Mouse (Mus musculus) induced T-regulatory cell, adult 2 months (primary cell): Measurements from ENCODE around the gene Fkbp11.

ENCODE experiments used
- DNase-seq: peaks from one replicate; pipeline ENCODE4 v3.0.0-alpha.2; 2012; ENCODE audit warnings: low read depth

Fkbp11 gene

DNA sequence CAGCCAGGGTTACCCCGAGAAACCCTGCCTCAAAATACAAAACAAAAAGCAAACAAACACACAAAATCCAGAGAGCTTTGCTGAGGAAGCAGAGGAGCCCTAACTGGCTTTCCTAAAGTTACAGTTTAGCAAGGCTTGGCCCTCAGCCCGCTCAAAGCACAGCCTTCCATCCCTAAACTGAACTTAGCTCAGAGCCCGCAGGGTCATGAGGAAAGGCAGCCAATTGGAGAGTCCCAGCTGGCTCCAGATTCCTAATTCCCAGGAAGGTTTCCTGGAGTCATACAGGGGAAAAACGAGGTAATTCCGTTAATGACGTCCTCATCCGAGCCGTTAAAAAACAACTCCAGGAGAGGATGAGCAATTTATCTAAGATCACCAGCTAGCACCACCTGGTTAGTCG, 32.3 kb downstream of the Fkbp11 start:
- DNase-seq, result no peak

DNA sequence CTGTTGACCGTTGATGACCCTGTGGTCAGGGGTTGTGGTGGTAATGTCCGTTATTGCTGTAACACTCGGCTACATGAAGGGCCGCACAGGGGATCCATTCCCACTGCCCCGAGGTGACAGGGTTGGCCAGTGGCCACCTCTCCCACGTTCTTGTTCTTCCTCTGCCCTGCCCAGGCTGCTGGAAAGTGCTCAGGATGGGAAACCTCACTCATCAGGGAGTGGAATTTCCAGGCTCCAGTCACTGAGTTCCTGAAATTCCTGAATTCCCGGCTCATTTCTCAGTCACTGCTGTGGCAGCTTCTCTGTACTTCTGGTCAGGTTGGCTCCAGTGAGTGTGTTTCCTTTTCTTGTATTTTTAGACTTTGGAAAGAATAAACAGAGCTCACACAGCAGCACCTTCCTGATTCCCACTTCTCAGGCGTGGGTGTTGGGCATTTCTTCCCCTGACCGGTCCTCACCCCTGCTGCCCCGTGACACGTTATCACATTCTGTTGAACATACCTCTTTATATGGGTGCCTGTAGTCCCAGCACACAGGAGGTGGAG, 35.8 kb downstream of the Fkbp11 start:
- no peak for DNase-seq

DNA sequence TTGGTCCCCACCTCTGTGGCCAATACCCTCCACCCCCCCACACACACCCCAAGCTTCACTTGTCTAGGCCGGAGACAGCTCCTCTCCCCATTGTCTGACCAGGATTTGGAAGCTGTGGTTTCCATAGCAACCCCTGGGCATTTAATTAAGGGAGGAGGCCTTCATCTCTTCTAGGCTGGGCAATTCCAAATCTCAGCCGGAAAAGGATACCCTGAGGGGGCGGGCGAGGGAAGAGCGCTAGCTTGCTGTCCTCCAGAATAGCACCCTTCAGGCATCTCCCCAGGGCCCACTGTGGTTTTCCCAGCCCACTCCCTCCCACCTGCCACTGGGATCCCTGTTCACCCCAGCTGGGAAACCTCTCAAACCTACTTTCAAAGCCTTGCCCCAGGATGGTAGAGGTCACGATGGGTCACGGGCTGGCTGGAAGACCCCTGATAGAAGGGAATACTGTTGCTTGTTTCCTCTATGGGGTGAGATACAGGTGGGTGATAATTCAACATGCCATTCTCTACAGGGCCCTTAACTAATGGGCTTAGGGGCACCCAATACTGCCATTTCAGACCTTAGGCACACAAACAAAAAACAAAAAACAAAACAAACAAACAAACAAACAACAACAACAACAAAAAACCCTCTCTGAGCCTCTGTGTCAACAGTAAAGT, 36.4 kb downstream of the Fkbp11 start:
- no peak for DNase-seq

DNA sequence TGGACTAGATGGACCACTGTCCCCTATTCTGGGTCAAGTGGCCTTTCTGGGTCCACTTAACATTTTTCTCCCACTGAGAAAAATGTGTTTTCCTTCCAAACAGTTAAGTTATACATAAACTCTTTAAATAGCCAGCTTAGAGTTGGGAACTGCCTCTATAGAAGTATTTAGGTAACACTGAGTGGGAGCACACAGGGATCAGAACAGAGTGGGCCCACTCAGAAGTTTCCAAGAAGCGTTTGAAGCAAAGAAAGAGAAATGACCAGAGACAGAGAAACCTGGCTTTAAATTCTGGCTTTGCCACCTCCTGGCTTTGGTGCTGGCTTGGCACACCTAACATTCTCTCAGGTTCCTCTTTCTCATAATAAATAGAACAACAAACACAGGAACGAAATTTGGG, 38.3 kb downstream of the Fkbp11 start:
- DNase-seq, result no peak

DNA sequence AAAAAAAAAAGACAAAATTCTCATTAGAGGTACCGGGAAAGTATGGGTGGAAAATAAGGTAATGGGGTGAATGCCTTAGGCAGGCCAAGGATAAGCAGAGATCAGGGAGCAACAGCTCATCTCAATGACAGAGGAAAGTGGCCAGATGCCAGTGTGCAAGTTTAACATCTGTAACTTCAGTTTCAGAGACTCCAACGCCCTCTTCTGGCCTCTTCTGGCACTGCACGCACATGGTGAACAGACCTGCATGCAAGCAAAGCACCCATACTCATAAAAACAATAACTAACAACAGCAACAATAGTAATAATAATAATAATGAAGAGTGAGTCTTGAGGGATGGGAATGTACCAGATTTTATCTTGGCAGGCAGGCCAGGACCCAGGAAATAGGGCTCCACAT, 42.1 kb downstream of the Fkbp11 start:
- no peak for DNase-seq

DNA sequence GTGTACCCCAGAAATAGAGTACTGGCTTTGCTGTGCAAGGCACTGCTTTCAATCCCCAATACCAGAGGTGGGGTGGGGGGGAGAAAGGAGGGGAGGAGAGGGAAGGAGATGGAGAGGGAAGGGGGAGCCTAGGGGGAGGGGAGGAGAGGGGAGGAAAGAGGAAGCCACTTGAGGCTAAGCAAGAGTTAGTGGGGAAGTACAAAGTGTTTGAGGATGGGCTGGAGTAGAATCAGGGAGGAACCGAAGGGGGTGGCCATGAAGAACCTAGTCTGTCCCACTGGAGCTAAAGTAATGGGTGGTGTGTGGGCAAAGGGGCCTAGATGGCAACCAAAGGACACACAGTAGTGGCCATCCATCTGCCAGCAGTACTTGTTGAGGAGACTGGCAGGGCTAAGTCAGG, 44.3 kb downstream of the Fkbp11 start:
- DNase-seq, result no peak

DNA sequence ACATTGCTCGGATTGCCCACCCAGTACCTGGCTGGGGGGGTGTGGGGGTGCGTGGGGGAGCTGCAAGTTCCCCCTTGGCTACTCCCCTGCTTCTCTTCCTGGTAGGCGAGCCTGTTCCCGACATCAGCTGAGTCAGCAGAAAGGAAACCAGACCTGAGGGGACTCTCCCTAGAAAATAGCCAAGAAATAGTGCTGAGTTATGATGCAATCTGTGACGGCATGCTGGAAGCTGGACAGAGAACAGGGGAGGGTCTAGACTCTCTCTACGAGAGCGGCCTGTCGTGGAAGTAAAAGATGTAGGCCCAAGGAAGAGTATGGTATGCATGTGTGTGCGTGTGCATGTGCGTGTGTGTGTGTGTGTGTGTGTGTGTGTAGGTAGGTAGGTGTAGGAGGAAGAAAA, 44.8 kb downstream of the Fkbp11 start:
- DNase-seq, result no peak

DNA sequence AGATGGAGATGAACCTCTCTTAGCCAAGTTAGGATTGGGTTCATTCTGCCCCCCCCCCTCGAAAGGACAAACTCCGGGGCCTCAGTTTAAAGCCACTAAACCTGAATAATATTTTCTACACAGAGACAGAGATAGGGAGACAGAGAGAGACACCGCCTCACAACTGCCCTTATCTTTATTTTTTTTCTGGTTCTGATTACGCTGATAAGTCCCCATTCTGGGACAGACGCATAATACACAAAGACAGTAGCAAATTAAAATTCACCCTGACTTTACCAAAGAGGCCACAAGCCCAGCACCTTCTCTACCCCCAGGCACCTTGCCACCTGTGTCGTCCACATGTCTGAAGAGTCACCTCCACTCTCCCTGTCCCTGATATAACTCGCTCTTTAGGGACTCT, 46.4 kb downstream of the Fkbp11 start:
- no peak for DNase-seq

DNA sequence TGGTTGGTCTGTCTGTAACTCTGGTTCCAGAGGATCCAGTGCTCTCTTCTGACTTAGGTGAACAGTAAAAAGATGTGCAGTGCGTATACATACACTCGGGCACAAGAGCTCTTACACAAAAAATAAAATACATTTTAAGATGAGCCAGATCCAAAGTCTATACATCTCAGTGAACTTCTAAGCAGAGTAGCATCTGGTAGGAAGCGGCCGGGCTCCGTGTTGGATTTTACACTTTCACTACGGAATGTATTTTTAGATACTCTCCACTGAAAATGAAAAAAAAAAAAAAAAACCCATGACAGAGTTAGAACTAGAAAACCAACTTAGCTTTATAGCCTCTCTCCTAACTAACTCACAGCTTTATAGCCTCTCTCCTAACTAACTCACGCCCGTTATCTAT, 47.3 kb downstream of the Fkbp11 start:
- no peak for DNase-seq

DNA sequence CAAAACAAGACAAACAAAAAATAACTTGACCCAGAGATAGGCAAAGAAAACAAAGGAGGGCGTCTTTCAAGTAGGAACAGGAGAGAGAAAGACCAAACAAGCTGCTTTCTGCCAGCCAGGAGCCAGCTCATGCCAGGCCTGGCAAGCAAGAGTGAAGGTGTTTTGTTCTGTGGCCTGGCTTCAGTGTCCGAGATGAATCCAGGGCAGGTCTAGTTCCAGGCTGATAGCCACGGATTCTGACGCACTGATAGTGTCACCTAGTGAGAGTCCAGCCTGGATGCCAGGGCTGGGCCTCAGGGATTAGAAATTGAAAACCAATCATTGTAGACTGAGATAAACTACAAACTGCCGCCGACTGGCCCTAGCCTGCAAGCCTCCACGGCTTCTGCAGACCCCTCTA, 50.0 kb downstream of the Fkbp11 start:
- DNase-seq, result no peak

DNA sequence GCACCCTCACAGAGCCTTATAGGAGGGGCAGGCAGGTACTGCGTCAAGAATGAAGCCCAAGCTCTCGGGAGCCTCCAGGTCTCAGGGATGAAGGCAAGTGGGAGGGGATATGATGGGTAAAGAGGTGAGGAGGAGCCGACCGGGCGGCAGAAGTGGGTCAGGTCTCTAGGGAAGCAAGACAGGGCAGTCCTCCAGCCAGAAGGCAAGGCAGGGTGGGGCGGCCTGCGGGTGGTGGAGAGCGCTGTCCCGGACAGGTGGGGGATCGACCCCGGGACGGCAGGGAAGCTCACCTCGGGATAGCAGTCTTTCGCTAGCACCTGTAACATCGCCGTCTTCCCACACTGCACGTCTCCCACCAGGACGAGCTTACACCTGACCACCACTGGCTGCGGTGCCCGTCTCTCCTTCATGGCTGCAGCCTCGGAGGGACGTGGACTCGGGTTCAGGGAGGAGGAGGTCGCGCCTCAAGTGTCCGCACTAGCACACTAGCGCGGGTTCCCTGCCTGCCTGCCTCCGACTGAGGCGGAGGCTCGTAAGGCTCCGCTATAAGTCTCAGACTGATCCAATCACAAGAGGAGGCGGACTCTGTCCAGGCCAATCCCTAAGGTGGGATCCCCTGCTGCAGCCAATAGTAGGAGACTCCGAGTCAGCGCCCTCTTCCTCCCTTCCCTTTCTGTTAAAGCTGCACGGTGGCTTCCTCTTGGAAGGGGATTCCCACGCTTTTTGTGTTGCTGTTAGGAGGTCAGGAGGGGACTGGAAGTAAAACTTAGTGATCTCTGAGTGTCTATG, 50.9 kb downstream of the Fkbp11 start, which contains the start of gene Rnd1:
TSS of gene Rnd1 (minus strand) at position 522 of the 789 bp plus-strand sequence.
- peak; percentile 86 for DNase-seq

DNA sequence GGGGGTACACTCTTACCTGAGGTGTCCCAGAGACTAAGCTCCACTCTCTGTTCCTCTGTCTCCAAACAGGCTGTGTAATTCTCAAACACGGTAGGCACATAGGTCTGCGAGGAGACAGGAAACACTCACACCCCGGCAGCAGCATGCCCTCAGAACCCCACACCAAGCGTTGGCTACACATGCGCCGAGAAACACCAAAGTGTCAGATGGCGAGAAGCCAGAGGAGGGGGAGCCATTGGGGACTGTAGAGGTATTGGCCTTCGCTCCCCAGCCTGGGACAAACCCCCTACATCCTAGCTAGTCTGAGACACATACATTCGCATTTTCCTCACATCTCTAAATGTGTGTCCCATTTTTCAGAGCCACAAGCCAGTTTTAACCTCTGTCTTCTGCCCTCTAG, 51.5 kb downstream of the Fkbp11 start:
- DNase-seq, result peak; percentile 56

DNA sequence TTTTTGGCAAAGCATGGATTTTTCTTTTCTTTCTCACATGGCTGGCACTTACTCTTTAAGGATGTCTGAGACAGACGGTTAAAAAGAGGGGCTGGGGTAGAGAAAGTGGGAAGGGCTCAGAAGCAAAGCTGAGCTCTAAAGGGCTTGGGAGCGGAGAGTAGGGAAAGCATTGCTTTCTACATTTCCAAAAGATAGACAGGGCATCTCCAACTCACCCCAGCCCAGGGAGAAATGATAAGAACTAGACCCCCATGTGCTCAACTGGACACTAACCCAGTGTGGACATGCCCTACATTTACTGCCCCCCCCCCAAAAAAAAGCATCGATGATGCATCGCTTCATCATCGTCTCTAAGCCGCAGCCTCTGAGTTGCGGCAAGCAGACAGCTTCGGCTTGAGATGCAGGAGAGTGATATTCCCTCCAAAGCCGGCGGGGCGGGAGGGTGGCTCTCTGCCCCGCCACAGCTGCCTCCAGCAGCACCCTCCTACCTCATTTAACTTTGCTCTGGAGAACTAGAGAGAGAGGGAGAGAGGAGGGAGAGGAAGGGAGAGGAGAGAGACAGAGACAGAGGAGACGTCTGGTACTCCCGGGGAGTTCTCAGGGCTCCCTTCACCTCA, 52.3 kb downstream of the Fkbp11 start:
- peak; percentile 30 for DNase-seq

DNA sequence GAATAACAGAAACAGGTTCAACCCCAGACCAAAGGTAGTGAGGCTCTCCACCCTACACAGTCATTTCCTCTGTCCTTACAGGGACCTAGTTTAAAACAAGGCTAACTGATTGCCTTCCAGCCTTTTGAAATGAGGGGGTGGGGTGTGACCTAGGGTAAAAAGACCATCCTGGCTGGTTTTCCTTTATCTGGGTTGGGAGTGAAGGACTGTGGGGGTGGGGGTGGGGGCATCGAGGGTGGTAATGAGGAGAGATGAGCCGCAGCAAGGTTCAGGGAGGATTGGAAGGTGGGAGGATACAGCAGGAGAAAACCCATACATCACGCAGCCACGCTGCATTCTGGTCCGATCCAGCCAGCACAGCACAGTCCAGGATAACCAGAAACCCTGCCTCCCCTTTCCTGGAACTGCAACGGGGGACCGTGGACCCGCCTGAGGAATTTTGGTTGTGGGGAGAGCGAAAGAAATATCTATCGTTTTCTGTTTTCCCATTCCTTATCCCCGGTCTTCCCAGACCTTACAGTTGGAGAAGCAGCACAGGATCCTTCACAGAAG, 52.9 kb downstream of the Fkbp11 start:
- DNase-seq, result no peak
